Mouse (Mus musculus) thymus, postnatal 25 days (tissue): Measurements from ENCODE around the gene Egfl7.
A peak's percentile ranks its signal among the peaks of the same experiment; 100 is the strongest.

Source experiments
- DNase-seq: peaks from one replicate; pipeline ENCODE4 v3.0.0; 2022

Egfl7 gene

GRCm38 (mm10) chr2:26579714-26580113 lies at the start of gene Egfl7:
TSS of gene Egfl7 (plus strand) at chr2:26580014.
- DNase-seq = no peak

GRCm38 (mm10) chr2:26531829-26532228 lies 48.0 kb upstream of the Egfl7 start:
- DNase-seq = no peak

GRCm38 (mm10) chr2:26533249-26533648 lies 46.6 kb upstream of the Egfl7 start:
- DNase-seq = no peak

- DNase-seq = no peak
Observed at GRCm38 (mm10) chr2:26534161-26534560, 45.7 kb upstream of the Egfl7 start.

GRCm38 (mm10) chr2:26534616-26535015 lies 45.2 kb upstream of the Egfl7 start:
- no peak for DNase-seq

- DNase-seq = no peak
Observed at GRCm38 (mm10) chr2:26535517-26536045, 44.2 kb upstream of the Egfl7 start.

GRCm38 (mm10) chr2:26539516-26539915 lies 40.3 kb upstream of the Egfl7 start:
- DNase-seq = no peak

- no peak for DNase-seq
Observed at GRCm38 (mm10) chr2:26540721-26541120, 39.1 kb upstream of the Egfl7 start.

GRCm38 (mm10) chr2:26541258-26541910 lies 38.4 kb upstream of the Egfl7 start:
- no peak for DNase-seq

GRCm38 (mm10) chr2:26543155-26543554 lies 36.7 kb upstream of the Egfl7 start:
- DNase-seq = no peak

- DNase-seq = no peak
Observed at GRCm38 (mm10) chr2:26543768-26544167, 36.0 kb upstream of the Egfl7 start.

- no peak for DNase-seq
Observed at GRCm38 (mm10) chr2:26544265-26544664, 35.5 kb upstream of the Egfl7 start.

- DNase-seq = no peak
Observed at GRCm38 (mm10) chr2:26547481-26547880, 32.3 kb upstream of the Egfl7 start.

GRCm38 (mm10) chr2:26549801-26550200 lies 30.0 kb upstream of the Egfl7 start:
- DNase-seq = no peak

- DNase-seq = peak; percentile 65
Observed at GRCm38 (mm10) chr2:26550205-26550604, 29.6 kb upstream of the Egfl7 start.

- DNase-seq = no peak
Observed at GRCm38 (mm10) chr2:26550777-26551176, 29.0 kb upstream of the Egfl7 start.

- DNase-seq = peak; percentile 79
Observed at GRCm38 (mm10) chr2:26551446-26551845, 28.4 kb upstream of the Egfl7 start.

- DNase-seq = peak; percentile 81
Observed at GRCm38 (mm10) chr2:26552066-26552465, 27.7 kb upstream of the Egfl7 start.

- DNase-seq = no peak
Observed at GRCm38 (mm10) chr2:26553904-26554303, 25.9 kb upstream of the Egfl7 start.

GRCm38 (mm10) chr2:26555076-26555475 lies 24.7 kb upstream of the Egfl7 start:
- DNase-seq = no peak

- DNase-seq = no peak
Observed at GRCm38 (mm10) chr2:26556535-26556993, 23.2 kb upstream of the Egfl7 start.

GRCm38 (mm10) chr2:26560506-26560905 lies 19.3 kb upstream of the Egfl7 start:
- no peak for DNase-seq

- DNase-seq = peak; percentile 42
Observed at GRCm38 (mm10) chr2:26561351-26562016, 18.3 kb upstream of the Egfl7 start.

GRCm38 (mm10) chr2:26566221-26566620 lies 13.6 kb upstream of the Egfl7 start:
- peak; percentile 81 for DNase-seq
